Mouse (Mus musculus) ovary, postnatal 10 days (tissue): Measurements from ENCODE around the gene Cntnap1.
"Not testable (repeated sequence)": the region's sequence is repeated elsewhere in the genome, so short reads cannot be mapped to it uniquely, and the experiment has no call there.

Experiments used
- DNase-seq: peaks from one replicate; pipeline ENCODE4 v3.0.0; 2022; ENCODE audit warnings: low spot score

Gene Cntnap1

GRCm38 (mm10) chr11:101149178-101150105, 20.9 kb upstream of the Cntnap1 start:
- DNase-seq: no peak

- DNase-seq: no peak
Observed at GRCm38 (mm10) chr11:101151063-101151462, 19.3 kb upstream of the Cntnap1 start.

GRCm38 (mm10) chr11:101152825-101153224, 17.5 kb upstream of the Cntnap1 start:
- DNase-seq: no peak

- DNase-seq: no peak
Observed at GRCm38 (mm10) chr11:101154648-101155047, 15.7 kb upstream of the Cntnap1 start.

GRCm38 (mm10) chr11:101155151-101155550, 15.2 kb upstream of the Cntnap1 start:
- DNase-seq: no peak

GRCm38 (mm10) chr11:101155728-101156371, 14.5 kb upstream of the Cntnap1 start, which contains the start of gene Tubg2:
Tubg2 (plus strand) TSS chr11:101155907.
- DNase-seq: no peak

GRCm38 (mm10) chr11:101160151-101160550, 10.2 kb upstream of the Cntnap1 start:
- DNase-seq: not testable (repeated sequence)

GRCm38 (mm10) chr11:101160981-101161505, 9.3 kb upstream of the Cntnap1 start:
- DNase-seq: not testable (repeated sequence)

- DNase-seq: no peak
Observed at GRCm38 (mm10) chr11:101161551-101161950, 8.8 kb upstream of the Cntnap1 start.

GRCm38 (mm10) chr11:101162301-101162700, 8.0 kb upstream of the Cntnap1 start:
- DNase-seq: no peak

GRCm38 (mm10) chr11:101162772-101163171, 7.6 kb upstream of the Cntnap1 start:
- DNase-seq: no peak

- DNase-seq: no peak
Observed at GRCm38 (mm10) chr11:101163476-101164350, 6.6 kb upstream of the Cntnap1 start.

- DNase-seq: no peak
Observed at GRCm38 (mm10) chr11:101164351-101164665, 6.0 kb upstream of the Cntnap1 start.

- no peak for DNase-seq
Observed at GRCm38 (mm10) chr11:101164677-101165580, 5.4 kb upstream of the Cntnap1 start.

GRCm38 (mm10) chr11:101166357-101166756, 4.0 kb upstream of the Cntnap1 start:
- DNase-seq: no peak

- DNase-seq: no peak
Observed at GRCm38 (mm10) chr11:101167211-101167962, 2.9 kb upstream of the Cntnap1 start.

GRCm38 (mm10) chr11:101167963-101168300, 2.4 kb upstream of the Cntnap1 start:
- DNase-seq: no peak

- no peak for DNase-seq
Observed at GRCm38 (mm10) chr11:101168301-101168980, 1.9 kb upstream of the Cntnap1 start.

GRCm38 (mm10) chr11:101169301-101170107, 819 bp upstream of the Cntnap1 start:
- no peak for DNase-seq
